Mouse (Mus musculus) liver, adult 2 months (tissue): ENCODE data around the gene Rnf26. TPM values are rescaled to one million over a fixed set of nuclear protein-coding genes. Genes with fewer than 3 reads are reported as not detected.

ENCODE experiments used
- DNase-seq: peaks from one replicate; pipeline ENCODE4 v3.0.0-alpha.2; 2011; ENCODE audit warnings: low read depth, low spot score; ENCODE audit errors: extremely low read depth
- H3K27ac ChIP-seq: fragments of 200-500 bp; replicated peaks from 2 replicates; pipeline ENCODE4 v1.5.1; 2012; ENCODE audit warnings: low read depth, mild to moderate bottlenecking, control low read depth, inconsistent platforms, low read length; ENCODE audit not compliant: insufficient read depth
- H3K27me3 ChIP-seq: fragments of 200-500 bp; 2 replicates; pipeline ENCODE4 v1.6.1; 2012; ENCODE audit warnings: mild to moderate bottlenecking, moderate library complexity, low read length, inconsistent platforms; ENCODE audit not compliant: control insufficient read depth, insufficient read depth
- H3K36me3 ChIP-seq: fragments of 200-500 bp; 2 replicates; pipeline ENCODE4 v1.6.1; 2012; ENCODE audit warnings: low read length, inconsistent platforms; ENCODE audit not compliant: control insufficient read depth, insufficient read depth
- H3K4me1 ChIP-seq: fragments of 200-500 bp; 2 replicates; pipeline ENCODE4 v1.6.1; 2011; ENCODE audit warnings: low read length; ENCODE audit not compliant: control insufficient read depth, insufficient read depth
- H3K4me3 ChIP-seq: fragments of 200-500 bp; 2 replicates; pipeline ENCODE4 v1.5.1; 2011; ENCODE audit warnings: low read depth, mild to moderate bottlenecking, control low read depth, low read length, moderate library complexity; ENCODE audit not compliant: insufficient read depth
- H3K79me2 ChIP-seq: fragments of 200-500 bp; 2 replicates; pipeline ENCODE4 v1.6.1; 2012; ENCODE audit warnings: inconsistent platforms, mild to moderate bottlenecking, low read length, moderate library complexity; ENCODE audit not compliant: control insufficient read depth, insufficient read depth
- H3K9ac ChIP-seq: fragments of 200-500 bp; 2 replicates; pipeline ENCODE4 v1.6.1; 2012; ENCODE audit warnings: low read depth, mild to moderate bottlenecking, control low read depth, inconsistent platforms, low read length
- CTCF ChIP-seq: fragments of 200-500 bp; IDR thresholded peaks from 2 replicates; pipeline ENCODE4 v1.5.1; 2011; ENCODE audit warnings: low read depth, low read length, control low read depth
- POLR2A ChIP-seq: fragments of 200-500 bp; IDR thresholded peaks from 2 replicates; pipeline ENCODE4 v1.6.1; 2011; ENCODE audit warnings: low read length, control low read depth; ENCODE audit not compliant: insufficient read depth; ENCODE audit errors: extremely low read depth
- WGBS: fragments of 180-500 bp; shearing (Covaris S2); methylation state at CpG from one replicate; pipeline ENCODE4 v1.1.7; 2018; 5-methylcytosine and 5-hydroxymethylcytosine counted together
- polyA plus RNA-seq: library from polyadenylated mRNA; depleted of rRNA; stranded (reverse); fragments of >200 nt; gene quantifications from 2 replicates; pipeline ENCODE4 v1.2.3, GENCODE M21; 2012
- total RNA-seq: library from RNA; depleted of rRNA; stranded (reverse); fragments of >200 nt; gene quantifications from 2 replicates; pipeline ENCODE4 v1.2.3, GENCODE M21; 2014

The Rnf26 gene
- total and polyA plus RNA-seq, 2 experiments, result 3.1 to 19.0 TPM

- peak; percentile 89 for DNase-seq
- Histone ChIP-seq H3K9ac (peak overlapping the region; percentile 97), H3K4me1 (peaks cover 19% of the 10 kb centered on the region), H3K36me3 (peaks cover 7% of the 10 kb centered on the region; the same call in 1 of the 2 replicates), H3K27me3 (no peaks in the 10 kb centered on the region), H3K79me2 (peaks cover 6% of the 10 kb centered on the region; the same call in 1 of the 2 replicates), H3K4me3 (peak overlapping the region; percentile 70), H3K27ac (peak overlapping the region; percentile 95)
- 22% methylated on average over 15 of the region's 15 CpGs for WGBS
- TF ChIP-seq CTCF (no peak), POLR2A (no peak)
Measured at GRCm38 (mm10) chr9:44085741-44086665, 27.3 kb downstream of the Rnf26 start.

- H3K79me2 ChIP-seq, result peaks cover 6% of the 10 kb centered on the region; the same call in 1 of the 2 replicates
- no peak for TF ChIP-seq CTCF
- no peak for TF ChIP-seq POLR2A
- H3K4me1 ChIP-seq, result peaks cover 19% of the 10 kb centered on the region
- H3K36me3 ChIP-seq, result peaks cover 6% of the 10 kb centered on the region; the same call in 1 of the 2 replicates
- WGBS, result 9% methylated on average over 10 of the region's 10 CpGs
- H3K27me3 ChIP-seq, result no peaks in the 10 kb centered on the region
- H3K9ac ChIP-seq, result peak overlapping the region; percentile 97
- peak overlapping the region; percentile 84 for H3K4me3 ChIP-seq
- peak overlapping the region; percentile 95 for H3K27ac ChIP-seq
- DNase-seq, result no peak
Measured at GRCm38 (mm10) chr9:44085276-44085675, 28.0 kb downstream of the Rnf26 start.

GRCm38 (mm10) chr9:44084659-44085229 is 28.6 kb downstream of the Rnf26 start:
- Histone ChIP-seq H3K27me3 (no peaks in the 10 kb centered on the region), H3K27ac (peak overlapping the region; percentile 96), H3K79me2 (peaks cover 6% of the 10 kb centered on the region; the same call in 1 of the 2 replicates), H3K36me3 (peaks cover under 1% of the 10 kb centered on the region; the same call in 1 of the 2 replicates), H3K9ac (peak overlapping the region; percentile 97), H3K4me3 (peak overlapping the region; percentile 84), H3K4me1 (peaks cover 19% of the 10 kb centered on the region)
- TF ChIP-seq CTCF (no peak), POLR2A (peak; percentile 94)
- peak; percentile 68 for DNase-seq
- WGBS, result under 1% methylated on average over 60 of the region's 62 CpGs

GRCm38 (mm10) chr9:44084236-44084635 is 29.1 kb downstream of the Rnf26 start:
- WGBS, result 3% methylated on average over 14 of the region's 14 CpGs
- peaks cover 6% of the 10 kb centered on the region; the same call in 1 of the 2 replicates for H3K79me2 ChIP-seq
- no peaks in the 10 kb centered on the region for H3K27me3 ChIP-seq
- H3K36me3 ChIP-seq, result no peaks in the 10 kb centered on the region
- TF ChIP-seq POLR2A (no peak), CTCF (no peak)
- peak; percentile 78 for DNase-seq
- H3K4me3 ChIP-seq, result peak overlapping the region; percentile 54
- H3K9ac ChIP-seq, result peak overlapping the region; percentile 70
- peaks cover 23% of the 10 kb centered on the region for H3K4me1 ChIP-seq
- H3K27ac ChIP-seq, result peak overlapping the region; percentile 96

- Histone ChIP-seq H3K27ac (peak overlapping the region; percentile 96), H3K9ac (peak overlapping the region; percentile 23), H3K4me3 (peak overlapping the region; percentile 10; the same call in 1 of the 2 replicates), H3K27me3 (no peaks in the 10 kb centered on the region), H3K4me1 (peaks cover 27% of the 10 kb centered on the region), H3K36me3 (no peaks in the 10 kb centered on the region), H3K79me2 (peaks cover 6% of the 10 kb centered on the region; the same call in 1 of the 2 replicates)
- DNase-seq, result peak; percentile 84
- TF ChIP-seq POLR2A (no peak), CTCF (no peak)
- 9% methylated on average over 23 of the region's 23 CpGs for WGBS
Measured at GRCm38 (mm10) chr9:44083392-44084121, 29.8 kb downstream of the Rnf26 start.
